Mouse (Mus musculus) spleen, adult 2 months (tissue): ENCODE results near the gene Dnah6.

Source experiments
- CTCF ChIP-seq: fragments of 200-500 bp; IDR thresholded peaks from 2 replicates; pipeline ENCODE4 v1.5.1; 2011; ENCODE audit warnings: mild to moderate bottlenecking, inconsistent platforms; ENCODE audit not compliant: insufficient read depth, insufficient read length, insufficient replicate concordance; ENCODE audit errors: extremely low read depth
- POLR2A ChIP-seq: fragments of 200-500 bp; IDR thresholded peaks from 2 replicates; pipeline ENCODE4 v1.6.1; 2011; ENCODE audit warnings: low read depth, low read length, inconsistent platforms

DNA sequence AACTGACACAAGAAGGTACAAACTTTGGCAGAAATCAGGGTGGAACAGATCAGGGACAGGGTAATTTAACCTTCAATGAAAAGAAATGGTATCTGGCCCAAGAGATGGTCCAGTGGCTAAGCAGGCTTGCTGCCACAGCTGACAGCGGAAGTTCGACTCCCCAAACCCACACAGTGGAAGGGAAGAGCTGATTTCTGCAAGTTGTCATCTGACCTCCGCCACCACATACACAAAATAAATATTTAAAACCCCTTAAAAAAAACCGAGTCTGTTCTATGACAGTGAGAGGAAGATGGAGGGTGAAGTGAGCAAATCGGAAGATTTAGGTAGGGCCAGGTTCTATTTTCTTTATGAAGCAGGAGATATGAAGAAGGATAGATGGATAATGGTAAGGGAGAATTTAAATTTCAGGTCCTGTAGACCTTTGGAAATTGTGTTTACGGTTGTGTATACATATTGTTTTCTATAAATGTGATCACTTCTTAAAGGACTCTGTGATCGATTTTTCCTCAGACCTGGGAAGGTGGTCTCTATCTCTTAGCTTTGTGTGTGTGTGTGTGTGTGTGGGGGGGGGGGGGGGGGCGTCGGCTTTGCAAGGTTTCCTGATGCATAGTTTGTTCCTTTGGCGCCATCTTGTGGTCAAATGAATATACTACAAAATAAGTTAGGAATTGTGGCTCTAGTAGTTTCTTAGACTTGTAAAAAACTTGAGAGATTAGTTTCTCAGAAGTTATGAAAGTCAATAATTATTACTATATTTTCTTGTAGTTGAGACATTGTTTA lies 6.1 kb upstream of the Dnah6 start:
- TF ChIP-seq CTCF (no peak), POLR2A (no peak)
